Mouse (Mus musculus): ENCODE results near the gene Tmem60. TPM values are rescaled to one million over a fixed set of nuclear protein-coding genes. Genes with fewer than 3 reads are reported as not detected.

Tmem60 gene
- polyA plus RNA-seq, 1 experiment from 2014 or later: 71.1 TPM

Other genes with a start within 250 kb of the Tmem60 start
- 23.8 and 25.5 TPM in 2 replicates for gene Phtf2, start 67 bp upstream of the Tmem60 start, polyA plus RNA-seq (2015; fragmentation: Nextera tagmentation; extraction: Ambion mirVana)
- gene Rsbn1l, start 74.2 kb downstream of the Tmem60 start, polyA plus RNA-seq (2015; fragmentation: Nextera tagmentation; extraction: Ambion mirVana): 4.4 and 4.9 TPM in 2 replicates
- 21.8 TPM in 2 replicates for gene Ptpn12, start 173.7 kb downstream of the Tmem60 start, polyA plus RNA-seq (2015; fragmentation: Nextera tagmentation; extraction: Ambion mirVana)

Data from neural tube, embryonic 15.5 days (tissue).